Mouse (Mus musculus) lung, postnatal 25 days (tissue): ENCODE measurements around the gene Ppargc1a.

Source experiments
- DNase-seq: peaks from one replicate; pipeline ENCODE4 v3.0.0; 2022; ENCODE audit warnings: low spot score

Gene Ppargc1a

GRCm38 (mm10) chr5:51504654-51505053 is 62.9 kb downstream of the Ppargc1a start:
- DNase-seq: no peak

- no peak for DNase-seq
Observed at GRCm38 (mm10) chr5:51497910-51498517, 69.5 kb downstream of the Ppargc1a start.

- DNase-seq: no peak
Observed at GRCm38 (mm10) chr5:51495446-51495845, 72.1 kb downstream of the Ppargc1a start.

GRCm38 (mm10) chr5:51494358-51494876 is 73.1 kb downstream of the Ppargc1a start:
- no peak for DNase-seq

GRCm38 (mm10) chr5:51483768-51484167 is 83.8 kb downstream of the Ppargc1a start:
- no peak for DNase-seq

GRCm38 (mm10) chr5:51479859-51480258 is 87.7 kb downstream of the Ppargc1a start:
- DNase-seq: no peak

- no peak for DNase-seq
Observed at GRCm38 (mm10) chr5:51479456-51479855, 88.1 kb downstream of the Ppargc1a start.

- no peak for DNase-seq
Observed at GRCm38 (mm10) chr5:51478319-51478994, 89.1 kb downstream of the Ppargc1a start.

GRCm38 (mm10) chr5:51477140-51477539 is 90.4 kb downstream of the Ppargc1a start:
- DNase-seq: no peak

GRCm38 (mm10) chr5:51475034-51475541 is 92.4 kb downstream of the Ppargc1a start:
- DNase-seq: no peak

GRCm38 (mm10) chr5:51471614-51472013 is 95.9 kb downstream of the Ppargc1a start:
- DNase-seq: no peak

- DNase-seq: no peak
Observed at GRCm38 (mm10) chr5:51466036-51466435, 101.5 kb downstream of the Ppargc1a start.

GRCm38 (mm10) chr5:51452033-51452432 is 115.5 kb downstream of the Ppargc1a start:
- DNase-seq: no peak

- no peak for DNase-seq
Observed at GRCm38 (mm10) chr5:51447631-51448030, 119.9 kb downstream of the Ppargc1a start.

- no peak for DNase-seq
Observed at GRCm38 (mm10) chr5:51446299-51447090, 121.0 kb downstream of the Ppargc1a start.

- no peak for DNase-seq
Observed at GRCm38 (mm10) chr5:51445726-51446125, 121.8 kb downstream of the Ppargc1a start.

- DNase-seq: no peak
Observed at GRCm38 (mm10) chr5:51439773-51440172, 127.8 kb downstream of the Ppargc1a start.

GRCm38 (mm10) chr5:51433905-51434304 is 133.6 kb downstream of the Ppargc1a start:
- no peak for DNase-seq

- DNase-seq: no peak
Observed at GRCm38 (mm10) chr5:51432532-51432931, 135.0 kb downstream of the Ppargc1a start.

- no peak for DNase-seq
Observed at GRCm38 (mm10) chr5:51432031-51432430, 135.5 kb downstream of the Ppargc1a start.

- DNase-seq: no peak
Observed at GRCm38 (mm10) chr5:51426406-51426805, 141.1 kb downstream of the Ppargc1a start.

GRCm38 (mm10) chr5:51416377-51416776 is 151.1 kb downstream of the Ppargc1a start:
- no peak for DNase-seq

GRCm38 (mm10) chr5:51415456-51415855 is 152.1 kb downstream of the Ppargc1a start:
- no peak for DNase-seq
